Mouse (Mus musculus) activated CD4-positive, CD25-positive, alpha-beta regulatory T cell, adult 4 months (primary cell): ENCODE measurements around the gene Dcaf15. TPM values are rescaled to one million over a fixed set of nuclear protein-coding genes. Genes with fewer than 3 reads are reported as not detected.
A peak's percentile ranks its signal among the peaks of the same experiment; 100 is the strongest.

Source experiments
- ATAC-seq: one replicate; pipeline ENCODE4 v1.8.0; 2017
- polyA plus RNA-seq, 2 experiments: library from polyadenylated mRNA; unstranded; fragments of 100-300 nt; shearing (Covaris generic); gene quantifications; one replicate each; pipeline ENCODE4 v1.2.1; 2017

Gene Dcaf15
- polyA plus RNA-seq, 2 experiments from 2014 or later = 13.9 to 15.9 TPM

DNA sequence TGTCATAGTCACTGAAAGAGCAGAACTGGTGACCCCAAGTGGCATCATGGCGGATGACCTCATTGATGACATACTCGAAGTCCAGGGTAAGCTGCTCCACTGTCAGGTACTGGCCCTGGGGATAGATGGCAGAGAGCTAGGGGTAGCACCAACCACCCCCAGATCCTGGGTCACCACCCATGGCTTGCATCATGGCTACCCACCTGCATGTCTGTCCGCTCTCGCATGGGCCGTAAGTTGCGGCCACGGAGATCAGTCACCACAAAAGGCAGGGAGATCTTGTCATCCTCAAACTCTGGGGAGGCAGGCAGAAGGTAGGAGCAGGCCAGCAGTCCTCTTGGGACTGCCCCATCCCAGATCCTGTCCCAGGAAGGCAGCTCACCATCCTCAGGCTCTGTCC is 6.2 kb downstream of the Dcaf15 start:
- ATAC-seq = no peak

DNA sequence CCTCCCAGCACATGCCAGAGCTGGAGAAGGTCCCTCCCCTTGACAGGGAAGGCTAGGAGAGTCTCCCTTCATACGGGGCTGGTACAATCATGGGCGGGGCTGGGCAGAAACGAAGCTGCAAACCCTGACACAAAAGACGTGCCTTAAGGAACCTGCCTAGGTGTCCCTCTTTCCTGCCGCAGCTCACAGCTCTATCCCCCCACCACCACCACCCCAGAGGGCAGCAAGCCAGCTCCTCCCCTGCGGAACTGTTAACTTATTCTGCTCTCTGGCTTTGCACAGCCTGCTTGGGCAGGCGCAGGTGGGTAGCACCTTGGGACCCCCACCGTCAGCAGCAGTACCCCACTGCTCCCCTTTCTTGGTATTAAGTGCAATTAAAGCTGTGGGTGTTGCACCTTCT is 8.5 kb downstream of the Dcaf15 start:
- no peak for ATAC-seq

DNA sequence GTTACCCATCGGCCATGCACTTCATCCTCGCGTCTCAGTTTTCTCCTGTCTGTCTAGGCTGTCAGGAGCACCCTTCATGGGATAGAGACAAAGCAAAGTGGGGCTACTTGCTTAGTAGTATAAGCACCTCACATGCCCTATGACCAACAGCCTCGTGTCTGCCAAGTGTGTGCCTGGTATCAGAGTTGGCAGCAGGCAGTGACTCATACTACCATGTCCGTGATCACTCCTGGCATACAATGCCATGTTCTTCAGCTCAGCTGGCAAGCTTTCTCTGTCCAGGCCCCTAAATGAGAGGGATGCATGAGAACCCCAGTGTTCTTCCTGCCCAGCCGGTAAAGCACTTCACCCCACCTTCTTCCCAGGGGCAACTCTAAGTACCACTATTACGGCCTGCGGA is 14.0 kb downstream of the Dcaf15 start:
- ATAC-seq = no peak

DNA sequence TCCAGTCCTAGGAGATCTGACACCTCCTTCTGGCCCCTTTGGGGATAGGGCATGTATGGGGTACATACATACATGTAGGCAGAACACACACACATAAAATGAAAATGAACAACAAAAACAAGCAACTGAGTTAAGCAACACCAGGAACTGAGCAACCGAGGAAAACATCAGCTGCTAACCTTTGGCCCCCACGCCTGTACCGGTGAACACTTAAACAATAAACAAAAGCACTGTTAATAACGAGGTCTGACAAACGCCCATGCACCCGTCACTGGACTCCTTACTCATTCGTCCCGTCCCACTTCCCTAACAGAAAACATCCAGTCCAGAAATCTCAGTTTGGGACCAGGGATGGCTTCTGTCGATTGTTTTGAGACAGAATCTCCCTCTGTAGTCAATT is 15.3 kb downstream of the Dcaf15 start:
- no peak for ATAC-seq

DNA sequence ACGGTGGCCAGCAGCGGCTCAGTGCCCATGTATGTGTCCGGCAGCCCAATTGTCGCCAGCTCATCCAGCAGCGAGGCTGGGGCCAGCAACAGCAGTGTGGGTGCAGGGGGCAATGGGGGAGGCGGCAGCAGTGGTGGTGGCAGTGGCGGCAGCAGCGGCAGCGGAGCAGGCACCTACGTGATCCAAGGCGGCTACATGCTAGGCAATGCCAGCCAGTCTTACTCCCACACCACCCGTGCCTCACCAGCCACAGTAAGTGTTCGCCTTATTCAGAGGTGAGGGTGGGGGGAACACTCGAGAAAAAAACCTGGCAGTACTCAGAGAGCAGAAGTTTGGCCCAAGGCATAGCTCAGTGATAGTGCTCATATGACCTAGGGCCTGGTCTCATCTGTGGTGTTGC is 16.7 kb downstream of the Dcaf15 start:
- ATAC-seq = no peak

GRCm38 (mm10) chr8:84087156-84087555 is 17.4 kb downstream of the Dcaf15 start:
- no peak for ATAC-seq

DNA sequence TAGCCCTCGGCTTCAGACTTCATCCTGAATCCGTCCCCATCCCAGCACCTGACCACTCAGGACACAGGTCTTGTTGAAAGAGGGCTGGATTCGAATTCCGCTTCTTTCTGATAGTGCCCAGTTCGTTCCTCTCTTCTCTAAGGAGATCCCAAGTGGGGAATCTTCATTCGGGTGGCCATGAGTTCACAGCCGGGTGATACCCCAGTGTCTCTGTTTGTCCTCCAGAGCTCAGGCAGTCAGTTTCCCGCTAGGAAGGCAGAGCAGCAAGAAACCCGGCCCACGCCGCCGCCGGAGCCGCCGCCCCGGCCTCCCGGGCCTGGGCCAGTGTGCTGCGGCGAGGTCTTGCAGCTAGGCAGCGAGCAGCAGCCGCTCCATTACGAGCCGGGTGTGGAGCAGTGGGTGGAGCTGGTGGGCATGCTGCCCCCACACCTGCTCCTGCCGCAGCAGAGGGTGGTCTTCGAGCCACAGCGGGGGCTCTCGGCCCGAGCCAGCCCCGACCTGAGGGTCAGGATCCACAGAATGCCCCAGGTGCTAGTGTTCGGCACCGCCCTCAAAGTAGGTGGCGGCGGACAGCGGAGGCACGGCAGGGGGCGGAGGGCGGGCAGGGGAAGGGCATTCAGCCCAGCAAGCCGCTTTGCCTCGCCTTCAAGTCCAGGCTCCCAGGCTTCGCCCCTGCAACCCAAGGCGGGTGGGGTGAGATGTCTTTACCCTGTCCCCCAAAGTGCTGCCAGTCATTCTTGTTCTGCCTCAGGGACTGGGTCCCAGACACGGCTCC is 20.0 kb downstream of the Dcaf15 start:
- ATAC-seq = no peak

- ATAC-seq = no peak
Observed at GRCm38 (mm10) chr8:84083829-84084241, 20.7 kb downstream of the Dcaf15 start.

DNA sequence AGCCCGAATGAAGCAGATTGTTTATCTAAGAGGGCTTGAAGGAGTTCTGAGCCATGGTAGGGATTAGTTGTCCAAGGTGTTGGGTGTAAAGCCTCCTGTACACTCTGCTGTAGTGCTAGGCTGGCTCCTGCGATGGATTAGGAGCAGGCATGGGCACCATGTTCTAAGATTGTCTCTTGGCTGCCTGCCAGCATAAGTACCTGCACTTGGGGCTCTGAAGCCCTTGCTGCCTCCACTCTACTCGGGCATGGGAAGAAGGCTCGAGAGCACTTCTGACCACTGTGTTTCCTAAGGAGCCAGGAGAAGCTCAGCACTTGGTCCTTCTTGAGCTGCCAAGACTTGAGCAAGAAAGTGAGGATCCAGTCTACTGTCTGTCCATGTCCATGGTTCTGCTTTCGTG is 25.4 kb downstream of the Dcaf15 start:
- no peak for ATAC-seq

DNA sequence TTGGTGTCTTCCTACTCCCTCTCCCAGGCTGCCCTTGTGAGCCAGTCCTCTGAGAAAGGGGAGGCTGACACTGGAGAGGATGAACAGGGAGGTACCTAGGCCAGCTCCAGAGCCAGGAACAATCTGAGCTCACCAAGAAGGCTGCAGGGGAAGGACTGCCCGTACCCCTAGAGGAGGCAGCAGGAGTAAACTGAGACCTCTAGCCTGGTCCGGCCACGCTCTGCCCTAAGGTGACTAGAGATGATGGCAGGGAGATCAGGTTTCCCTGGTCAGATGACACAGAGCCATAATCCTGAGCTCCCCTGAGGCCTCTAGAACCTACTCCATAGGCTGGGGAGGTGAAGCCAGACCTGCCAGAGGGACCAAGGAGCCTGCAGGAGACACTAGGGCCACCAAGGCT is 27.7 kb downstream of the Dcaf15 start:
- ATAC-seq = no peak

DNA sequence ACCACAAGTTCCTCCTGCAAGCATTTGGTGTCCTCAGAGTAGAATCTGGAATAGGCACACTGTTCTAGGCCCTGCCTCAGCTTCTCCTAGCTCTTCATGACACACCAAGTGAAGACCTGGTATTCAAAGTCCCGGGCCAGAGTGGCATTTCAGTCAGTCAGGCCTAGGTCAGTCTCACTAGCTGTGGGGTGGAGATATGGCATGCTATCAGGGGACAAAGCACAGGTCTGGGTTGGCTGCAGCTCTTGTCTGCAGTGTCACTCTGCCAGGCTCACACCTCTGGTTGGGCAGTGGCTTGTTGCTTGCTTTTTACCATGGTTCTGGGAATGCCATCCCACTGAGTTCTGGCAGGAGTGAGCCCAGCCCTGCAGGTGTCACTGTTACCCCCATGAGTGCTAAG is 28.2 kb downstream of the Dcaf15 start:
- no peak for ATAC-seq

DNA sequence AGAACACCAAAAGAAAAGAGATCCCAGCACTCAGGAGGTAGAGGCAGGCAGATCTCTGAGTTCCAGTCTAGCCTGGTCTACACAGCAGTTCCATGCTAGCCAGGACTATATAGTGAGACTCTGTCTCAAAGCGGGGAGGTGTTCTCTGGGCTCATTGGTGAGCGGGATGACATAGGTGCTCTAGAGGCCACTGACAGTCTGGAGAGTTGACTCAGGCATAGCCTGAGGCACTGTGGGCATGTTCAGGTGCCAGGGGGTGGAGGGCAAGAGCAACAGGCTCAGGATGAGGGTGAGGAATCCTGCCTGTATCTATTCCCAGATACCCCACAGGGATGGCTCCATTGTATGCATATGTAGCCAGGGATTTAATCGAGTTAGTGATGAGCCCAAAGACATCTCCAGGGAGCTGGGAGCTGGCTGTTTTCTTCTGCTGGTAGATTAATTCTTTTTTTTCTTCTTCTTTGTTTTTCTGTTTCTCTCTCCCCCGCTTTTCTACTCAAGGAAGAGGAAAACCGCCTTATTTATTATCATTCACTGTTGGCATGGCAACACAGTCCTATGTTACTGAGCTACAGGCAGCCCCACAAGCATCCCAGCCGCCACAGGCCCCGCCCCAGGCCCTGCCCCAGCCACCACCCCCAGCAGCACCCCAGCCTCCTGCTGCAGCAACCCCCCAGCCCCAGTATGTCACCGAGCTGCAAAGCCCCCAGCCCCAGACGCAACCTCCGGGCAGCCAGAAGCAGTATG is 31.2 kb downstream of the Dcaf15 start:
- ATAC-seq = peak; percentile 88

GRCm38 (mm10) chr8:84072321-84072720 is 32.2 kb downstream of the Dcaf15 start:
- ATAC-seq = no peak

DNA sequence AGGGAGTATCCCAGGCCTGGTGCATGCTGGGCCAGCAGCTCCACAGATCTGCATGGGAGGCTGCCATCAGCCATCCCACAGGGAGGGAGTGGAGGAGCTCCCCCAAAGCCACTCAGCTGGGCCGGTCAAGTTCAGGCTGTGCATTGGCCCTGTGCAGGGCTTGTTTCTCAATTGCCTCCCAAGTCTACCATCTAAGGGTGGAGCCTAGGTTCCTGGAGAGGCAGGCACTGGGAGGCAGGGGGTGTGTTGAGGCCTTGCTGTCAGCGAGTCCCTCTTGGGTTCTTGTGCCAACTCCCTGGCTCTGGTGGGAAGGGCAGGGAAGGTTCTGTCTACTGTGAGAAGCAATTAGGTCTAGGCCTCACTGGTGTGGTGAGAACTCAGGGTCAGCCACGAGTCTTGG is 32.6 kb downstream of the Dcaf15 start:
- ATAC-seq = no peak

DNA sequence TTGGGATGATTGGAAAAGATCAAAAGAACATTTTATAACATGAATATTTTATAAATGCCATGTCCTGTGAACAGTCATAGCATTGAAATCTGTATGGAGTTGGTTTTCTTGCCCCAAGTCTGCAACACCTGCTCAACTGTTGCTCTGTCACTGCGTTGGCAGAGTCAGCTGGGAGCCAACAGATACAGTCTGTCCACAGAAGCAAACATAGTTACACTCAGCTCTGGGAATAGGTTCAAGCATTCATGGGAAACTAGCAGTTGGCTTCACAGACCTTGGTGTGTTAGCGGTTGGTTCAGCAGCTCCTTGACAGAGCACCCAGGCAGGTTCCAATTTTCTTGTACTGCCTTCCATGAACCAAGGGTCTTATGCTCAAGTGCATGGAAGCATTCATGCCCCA is 33.9 kb downstream of the Dcaf15 start:
- ATAC-seq = no peak

DNA sequence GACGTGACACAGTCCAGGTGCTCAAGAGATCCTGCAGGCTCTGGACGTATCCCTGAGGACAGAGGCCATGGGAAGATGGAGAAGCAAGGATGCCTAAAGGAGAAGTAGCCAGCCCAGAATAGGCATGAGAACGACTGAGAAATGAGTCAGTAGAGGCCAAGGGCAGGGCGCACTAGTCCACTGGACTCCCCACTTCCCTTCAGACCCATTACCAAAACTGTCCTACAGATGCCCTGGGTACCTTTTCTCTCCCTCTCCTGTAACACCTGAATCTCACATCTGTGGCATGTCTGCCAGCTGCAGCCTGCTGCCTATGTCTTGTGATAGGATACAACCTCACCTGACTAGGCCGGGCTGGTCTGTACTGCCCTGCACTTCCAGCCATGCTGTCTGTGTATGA is 34.3 kb downstream of the Dcaf15 start:
- ATAC-seq = no peak

- ATAC-seq = no peak
Observed at GRCm38 (mm10) chr8:84069750-84070149, 34.8 kb downstream of the Dcaf15 start.

- no peak for ATAC-seq
Observed at GRCm38 (mm10) chr8:84069169-84069568, 35.4 kb downstream of the Dcaf15 start.

GRCm38 (mm10) chr8:84068316-84069035 is 36.1 kb downstream of the Dcaf15 start:
- ATAC-seq = no peak

- no peak for ATAC-seq
Observed at GRCm38 (mm10) chr8:84067911-84068310, 36.7 kb downstream of the Dcaf15 start.

- ATAC-seq = peak; percentile 29
Observed at GRCm38 (mm10) chr8:84067047-84067573, 37.5 kb downstream of the Dcaf15 start.

GRCm38 (mm10) chr8:84066291-84066930 is 38.2 kb downstream of the Dcaf15 start, which contains the start of gene Rfx1:
Gene Rfx1, plus strand, starts transcription at chr8:84066834.
- peak; percentile 86 for ATAC-seq
